Mouse (Mus musculus): ENCODE measurements around the gene Ttn.

Gene Ttn

DNA sequence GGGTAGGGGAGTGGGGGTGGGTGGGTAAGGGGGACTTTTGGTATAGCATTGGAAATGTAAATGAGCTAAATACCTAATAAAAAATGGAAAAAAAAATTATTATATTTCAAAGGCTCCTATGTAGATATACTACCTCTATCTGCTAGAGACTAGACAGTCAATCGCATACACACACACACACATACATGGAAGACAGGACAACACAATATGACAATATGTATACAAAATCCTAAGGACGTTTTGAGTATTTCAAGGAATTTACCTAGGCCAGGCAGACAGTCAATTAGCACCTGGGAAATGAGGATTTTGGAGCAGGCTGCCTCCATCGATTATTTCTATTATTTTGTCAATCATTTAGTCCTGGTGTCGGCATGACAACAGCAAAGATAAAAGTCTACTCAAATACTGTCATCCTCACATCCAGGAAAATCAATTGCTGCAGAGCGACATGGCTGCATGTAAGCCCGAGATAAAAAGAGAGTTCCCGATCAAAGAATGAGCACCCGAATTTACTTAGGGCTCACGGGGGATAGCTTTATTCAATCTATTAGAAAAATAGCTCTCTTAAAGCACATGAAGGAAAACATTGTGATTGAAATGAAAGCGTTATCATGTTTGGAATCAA lies 20.8 kb downstream of the Ttn start:
- DNase-seq = no peak

- DNase-seq = no peak
These were observed 32.6 kb downstream of the Ttn start for GRCm38 (mm10) chr2:76949774-76950173.

GRCm38 (mm10) chr2:76938515-76938914 lies 43.8 kb downstream of the Ttn start:
- DNase-seq = no peak

- peak; percentile 71 for DNase-seq
These were observed 52.6 kb downstream of the Ttn start for GRCm38 (mm10) chr2:76929718-76930117.

DNA sequence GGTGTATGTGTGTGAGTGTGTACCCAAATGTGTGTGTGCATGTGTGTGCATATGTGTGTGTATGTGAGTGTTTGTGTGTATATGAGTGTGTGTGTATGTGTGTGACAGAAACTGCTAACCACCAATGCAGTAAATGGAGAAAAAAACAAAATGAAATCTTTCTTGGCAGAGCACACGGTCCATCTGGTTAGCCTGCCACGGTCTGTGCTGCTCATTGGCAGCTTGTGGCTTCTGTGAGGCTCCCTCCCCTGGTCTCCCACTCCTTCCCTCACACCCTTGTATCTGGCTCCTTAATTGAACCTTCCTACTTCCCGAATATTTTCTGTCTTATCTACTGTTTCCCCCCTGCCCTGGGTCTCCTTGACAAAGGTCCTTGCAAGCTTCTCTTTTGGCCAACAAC lies 53.5 kb downstream of the Ttn start:
- DNase-seq = no peak

- no peak for DNase-seq
These were observed 54.0 kb downstream of the Ttn start for GRCm38 (mm10) chr2:76928298-76928697.

- DNase-seq = no peak
These were observed 55.4 kb downstream of the Ttn start for GRCm38 (mm10) chr2:76926927-76927326.

DNA sequence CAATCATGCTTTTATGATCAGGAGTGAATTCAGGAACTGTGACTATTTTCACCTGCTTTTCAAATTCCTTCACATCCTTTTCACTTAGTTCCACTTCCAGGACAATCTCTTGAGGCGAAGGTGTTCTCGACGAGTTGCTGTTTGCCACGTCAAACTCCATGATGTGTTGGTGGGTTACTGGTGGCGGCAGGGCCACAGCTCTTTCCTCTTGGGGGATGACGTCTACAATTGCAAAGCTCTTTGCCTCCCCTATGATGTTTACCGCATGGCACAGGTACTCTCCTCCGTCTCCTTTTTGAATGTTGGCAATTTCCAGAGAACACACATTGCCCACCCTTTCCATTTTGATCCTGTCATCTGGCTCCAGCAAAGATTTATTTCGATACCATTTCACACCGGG lies 67.4 kb downstream of the Ttn start:
- no peak for DNase-seq

GRCm38 (mm10) chr2:76908705-76909457 lies 73.5 kb downstream of the Ttn start:
- no peak for DNase-seq

- no peak for DNase-seq
These were observed 79.0 kb downstream of the Ttn start for GRCm38 (mm10) chr2:76903351-76903750.

DNA sequence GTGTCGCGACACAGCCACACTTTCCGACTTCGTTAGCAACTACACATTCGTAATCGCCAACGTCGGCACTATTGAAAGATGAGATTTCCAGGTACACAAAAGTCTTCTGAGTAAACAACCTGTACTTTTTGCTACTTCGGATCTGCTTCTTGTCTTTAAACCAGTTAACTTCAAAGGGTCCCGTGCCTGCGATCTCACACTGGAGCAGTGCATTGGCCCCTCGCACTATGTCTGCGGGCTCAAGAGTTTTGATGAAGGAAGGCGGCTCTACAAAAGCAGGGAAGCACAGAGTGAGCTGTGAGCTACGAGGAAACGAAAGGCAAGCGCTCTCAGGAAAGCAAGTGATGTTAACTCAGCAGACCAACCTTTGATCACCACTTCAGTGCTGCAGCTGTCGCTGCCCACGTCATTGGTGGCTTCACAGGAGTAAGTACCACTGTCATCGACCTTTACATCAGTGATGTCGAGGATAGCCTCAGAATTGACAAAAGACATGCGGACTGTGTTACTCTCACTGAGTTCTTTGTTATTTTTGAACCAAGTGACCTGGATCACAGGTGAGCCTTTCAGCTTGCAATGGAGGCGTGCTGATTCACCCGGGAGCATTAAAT lies 80.8 kb downstream of the Ttn start:
- DNase-seq = no peak

DNA sequence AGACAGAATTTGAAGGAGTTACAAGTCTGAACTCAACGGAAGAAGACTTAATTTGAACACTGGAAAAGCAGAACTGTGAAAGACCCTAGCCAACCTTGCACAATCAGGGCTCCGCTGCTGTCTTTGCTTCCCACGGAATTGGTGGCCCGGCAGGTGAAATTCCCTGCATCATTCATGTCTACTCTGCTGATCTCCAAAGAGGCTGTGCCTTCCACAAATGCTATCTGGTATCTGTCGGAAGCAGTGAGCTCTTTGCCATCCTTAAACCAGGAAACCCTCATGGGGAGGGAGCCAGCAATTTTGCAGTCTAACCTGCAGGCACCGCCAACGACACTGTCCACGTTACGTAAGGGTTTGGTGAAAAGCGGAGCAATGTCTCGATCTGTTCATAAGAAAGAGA lies 82.5 kb downstream of the Ttn start:
- no peak for DNase-seq

GRCm38 (mm10) chr2:76896990-76897389 lies 85.4 kb downstream of the Ttn start:
- DNase-seq = no peak

DNA sequence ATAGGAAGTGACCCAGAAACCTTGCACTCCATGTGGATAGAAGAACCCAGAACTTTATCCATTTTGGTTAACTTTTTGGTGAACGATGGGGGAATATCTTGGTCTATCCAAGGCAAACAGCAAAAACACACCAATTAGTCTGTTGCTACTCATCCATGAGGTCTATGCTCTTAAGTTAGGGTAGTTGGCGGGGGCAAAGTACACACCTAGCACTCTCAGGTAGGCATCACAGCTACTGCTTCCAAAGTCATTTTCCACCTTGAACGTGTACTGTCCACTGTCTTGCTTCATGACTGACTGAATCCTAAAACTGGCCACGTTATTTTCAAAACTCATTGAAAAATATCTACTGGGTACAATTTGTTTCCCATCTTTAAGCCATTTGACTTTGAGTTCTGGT lies 87.0 kb downstream of the Ttn start:
- no peak for DNase-seq

- DNase-seq = no peak
These were observed 93.6 kb downstream of the Ttn start for GRCm38 (mm10) chr2:76888721-76889120.

- no peak for DNase-seq
These were observed 96.5 kb downstream of the Ttn start for GRCm38 (mm10) chr2:76885855-76886254.

GRCm38 (mm10) chr2:76881406-76881805 lies 100.9 kb downstream of the Ttn start:
- DNase-seq = no peak

- no peak for DNase-seq
These were observed 106.8 kb downstream of the Ttn start for GRCm38 (mm10) chr2:76875587-76875986.

GRCm38 (mm10) chr2:76866928-76867327 lies 115.4 kb downstream of the Ttn start:
- DNase-seq = peak; percentile 41

DNA sequence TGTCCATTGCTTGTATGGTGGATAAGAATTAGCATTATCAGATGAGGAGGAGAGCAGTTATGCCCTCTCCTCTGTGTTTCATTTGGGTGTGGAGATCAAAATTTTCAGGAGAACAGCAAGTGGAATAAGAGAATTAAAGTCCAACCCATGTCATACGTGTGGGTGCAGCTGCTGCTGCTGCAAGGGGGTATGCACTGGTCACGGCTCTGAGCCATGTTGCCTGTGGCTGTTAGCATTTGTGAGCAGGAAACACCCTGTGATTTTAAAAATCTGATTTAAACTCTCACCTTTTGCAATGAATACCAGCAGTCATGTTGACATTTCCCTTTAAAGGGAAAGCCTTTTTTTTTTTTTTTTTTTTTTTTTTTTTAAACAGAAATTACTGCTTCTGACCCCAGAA lies 116.8 kb downstream of the Ttn start:
- no peak for DNase-seq

DNA sequence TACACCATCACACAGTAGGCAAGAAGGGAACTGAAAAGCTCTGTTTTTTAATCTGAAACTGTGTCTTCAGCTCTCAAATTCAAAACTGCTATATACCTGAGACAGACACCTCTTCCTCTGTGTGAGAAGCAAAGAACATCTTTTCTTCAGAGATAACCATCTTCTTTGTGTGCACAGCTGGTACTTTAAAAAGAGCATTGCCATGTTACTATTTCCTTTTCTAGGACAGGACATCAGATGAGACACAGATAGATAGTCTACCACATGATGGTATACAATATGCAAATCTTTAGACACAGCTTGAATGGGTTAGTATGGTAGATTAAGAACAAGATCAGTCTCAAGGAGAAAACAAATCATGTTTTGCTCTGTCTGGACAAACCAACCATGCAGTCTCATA lies 121.0 kb downstream of the Ttn start:
- DNase-seq = no peak

GRCm38 (mm10) chr2:76850066-76850465 lies 132.3 kb downstream of the Ttn start:
- no peak for DNase-seq

- DNase-seq = no peak
These were observed 139.2 kb downstream of the Ttn start for GRCm38 (mm10) chr2:76843162-76843561.

- no peak for DNase-seq
These were observed 161.9 kb downstream of the Ttn start for GRCm38 (mm10) chr2:76820472-76820871.
